Mouse (Mus musculus) heart, adult 2 months (tissue): ENCODE results near the gene Actg1. TPM values are rescaled to one million over a fixed set of nuclear protein-coding genes. Genes with fewer than 3 reads are reported as not detected.
A peak's percentile ranks its signal among the peaks of the same experiment; 100 is the strongest.

ENCODE experiments used
- DNase-seq, 2 experiments: peaks; one replicate each; pipeline ENCODE4 v3.0.0; 2021
- H3K27ac ChIP-seq: fragments of 200-600 bp; 2 replicates; pipeline ENCODE4 v1.8.1; 2022
- H3K27me3 ChIP-seq: fragments of 200-500 bp; 2 replicates; pipeline ENCODE4 v1.6.1; 2012; ENCODE audit warnings: mild to moderate bottlenecking, low read length, inconsistent platforms, mixed read lengths; ENCODE audit not compliant: control insufficient read depth, insufficient read depth
- H3K36me3 ChIP-seq: fragments of 200-500 bp; 2 replicates; pipeline ENCODE4 v1.6.1; 2012; ENCODE audit warnings: low read length, inconsistent platforms; ENCODE audit not compliant: control insufficient read depth, insufficient read depth
- H3K4me1 ChIP-seq: fragments of 200-500 bp; 2 replicates; pipeline ENCODE4 v1.6.1; 2011; ENCODE audit warnings: low read length; ENCODE audit not compliant: control insufficient read depth, insufficient read depth
- H3K4me3 ChIP-seq: fragments of 200-600 bp; 2 replicates; pipeline ENCODE4 v1.8.1; 2022
- H3K79me2 ChIP-seq: fragments of 200-500 bp; replicated peaks from 2 replicates; pipeline ENCODE4 v1.6.1; 2012; ENCODE audit warnings: mild to moderate bottlenecking, inconsistent platforms, low read length, moderate library complexity, mixed read lengths; ENCODE audit not compliant: control insufficient read depth, insufficient read depth
- H3K9ac ChIP-seq: fragments of 200-500 bp; 2 replicates; pipeline ENCODE4 v1.6.1; 2012; ENCODE audit warnings: low read depth, mild to moderate bottlenecking, control low read depth, inconsistent platforms, low read length, mixed read lengths
- CTCF ChIP-seq: fragments of 200-600 bp; IDR thresholded peaks from 2 replicates; pipeline ENCODE4 v1.8.1; 2022; ENCODE audit warnings: antibody characterized with exemption, mild to moderate bottlenecking, moderate library complexity
- EP300 ChIP-seq: fragments of 200-500 bp; IDR thresholded peaks from 2 replicates; pipeline ENCODE4 v1.6.1; 2011; ENCODE audit warnings: low read depth, low read length, control low read depth; ENCODE audit not compliant: insufficient read depth
- POLR2A ChIP-seq: fragments of 200-500 bp; IDR thresholded peaks from 2 replicates; pipeline ENCODE4 v1.6.1; 2011; ENCODE audit warnings: mild to moderate bottlenecking, low read depth, low read length, control low read depth; ENCODE audit not compliant: insufficient read depth
- WGBS: fragments of 180-500 bp; shearing (Covaris S2); methylation state at CpG from one replicate; pipeline ENCODE4 v1.1.7; 2018; 5-methylcytosine and 5-hydroxymethylcytosine counted together
- intact Hi-C: fragments of 180-260 bp; cut with DNase I; formaldehyde crosslinking; loops from one replicate; pipeline ENCODE4 v1.15.1; 2025
- polyA plus RNA-seq: library from polyadenylated mRNA; depleted of rRNA; stranded (reverse); fragments of >200 nt; gene quantifications from 2 replicates; pipeline ENCODE4 v1.2.3, GENCODE M21; 2012
- total RNA-seq, 2 experiments: library from RNA; stranded (reverse); gene quantifications; 2 replicates each; pipeline ENCODE4 v1.2.3; 2021

Gene Actg1
- total and polyA plus RNA-seq, 3 experiments: 222 to 510 (median 321) TPM

DNA sequence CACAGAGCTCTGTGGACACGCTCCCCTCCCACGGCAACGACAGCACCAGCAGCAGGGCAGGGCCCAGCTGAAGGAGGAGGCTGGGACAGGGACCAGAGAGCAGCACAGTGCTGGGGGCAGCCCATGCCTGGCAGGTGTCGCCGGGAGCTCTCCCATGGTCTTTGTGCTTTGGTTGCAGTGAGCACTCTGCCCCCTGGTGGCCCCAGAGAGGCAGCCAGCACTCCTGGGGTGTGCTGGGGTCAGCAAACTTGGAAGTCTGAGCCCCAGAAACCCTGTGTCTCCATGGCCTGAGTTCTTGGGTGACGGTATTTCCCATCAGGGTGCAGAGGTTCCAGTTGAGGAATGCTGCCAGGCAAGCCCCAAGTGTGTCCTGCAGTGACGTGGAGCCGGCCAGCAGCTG, 21.3 kb upstream of the Actg1 start:
- 45% methylated on average over 8 of the region's 8 CpGs for WGBS

DNA sequence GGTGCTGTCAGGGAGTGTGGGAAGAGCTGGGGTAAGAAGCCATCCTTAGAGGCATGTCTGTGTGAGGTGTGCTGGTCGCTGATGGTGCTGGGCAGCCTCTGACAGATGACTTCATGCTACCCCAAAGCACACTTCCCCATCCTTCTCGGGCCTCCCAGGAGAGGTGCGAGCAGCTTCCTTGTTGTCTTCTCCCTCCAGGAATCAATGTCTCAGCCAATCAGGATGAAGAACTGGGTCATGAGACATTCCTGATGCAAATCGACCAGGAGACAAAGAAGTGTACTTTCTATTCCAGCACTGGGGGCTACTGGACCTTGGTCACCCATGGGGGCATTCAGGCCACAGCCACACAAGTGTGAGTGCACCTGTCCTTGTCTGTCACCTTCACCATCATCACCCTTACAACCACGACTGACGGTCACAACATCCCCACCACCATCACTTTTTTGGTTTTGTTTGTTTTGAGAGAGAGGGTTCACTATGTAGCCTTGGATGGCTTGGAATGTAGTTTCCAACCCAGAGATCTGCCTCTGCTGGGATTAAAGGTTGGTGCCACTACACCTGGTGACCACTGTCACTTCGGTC, 18.2 kb upstream of the Actg1 start:
- H3K79me2 ChIP-seq: no peaks in the 10 kb centered on the region
- no peak overlapping the region for H3K9ac ChIP-seq
- intact Hi-C loops: no loop called here
- DNase-seq: no peak
- TF ChIP-seq EP300 (no peak), CTCF (no peak), POLR2A (no peak)
- H3K27ac ChIP-seq: no peak overlapping the region
- H3K4me1 ChIP-seq: no peaks in the 10 kb centered on the region
- H3K36me3 ChIP-seq: no peaks in the 10 kb centered on the region
- no peak overlapping the region for H3K4me3 ChIP-seq
- no peaks in the 10 kb centered on the region for H3K27me3 ChIP-seq
- 42% methylated on average over 7 of the region's 7 CpGs for WGBS

More for the DNA sequence above, 21.3 kb upstream of the Actg1 start:
- DNase-seq: peak; percentile 75 to 79
- H3K4me1 ChIP-seq: peaks cover 3% of the 10 kb centered on the region; the same call in 1 of the 2 replicates
- H3K79me2 ChIP-seq: no peaks in the 10 kb centered on the region
- intact Hi-C loops: loop anchor here (2.0 kb wide), 1 partner anchor 15 kb away; no protein-coding TSS in a partner anchor
- H3K27me3 ChIP-seq: no peaks in the 10 kb centered on the region
- no peak overlapping the region for H3K9ac ChIP-seq
- TF ChIP-seq EP300: no peak
- TF ChIP-seq CTCF: peak; percentile 91
- TF ChIP-seq POLR2A: no peak
- H3K4me3 ChIP-seq: no peak overlapping the region
- no peaks in the 10 kb centered on the region for H3K36me3 ChIP-seq
- H3K27ac ChIP-seq: no peak overlapping the region

DNA sequence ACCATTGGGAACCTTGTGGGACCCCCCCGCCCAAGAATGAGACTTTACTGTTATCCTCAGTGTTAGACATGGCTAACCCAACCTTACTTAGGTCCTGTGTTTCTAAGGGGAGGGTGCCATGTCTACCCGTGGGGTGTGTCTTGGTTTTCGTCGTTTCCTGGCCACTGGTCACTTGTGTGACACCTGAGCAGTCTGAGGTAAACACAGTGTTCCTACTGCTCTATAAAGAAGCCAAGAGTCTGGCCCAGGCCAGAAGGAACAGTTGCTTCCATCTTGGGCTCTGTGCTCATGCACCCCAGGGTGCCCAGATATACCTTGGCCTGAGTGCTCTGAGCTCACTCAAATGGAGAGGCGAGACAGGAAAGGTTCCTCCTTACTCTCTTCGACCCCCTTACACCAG, 14.5 kb upstream of the Actg1 start:
- Histone ChIP-seq H3K27me3 (no peaks in the 10 kb centered on the region), H3K4me1 (peaks cover 4% of the 10 kb centered on the region), H3K4me3 (no peak overlapping the region), H3K36me3 (no peaks in the 10 kb centered on the region), H3K27ac (no peak overlapping the region), H3K9ac (no peak overlapping the region), H3K79me2 (no peaks in the 10 kb centered on the region)
- intact Hi-C loops: no loop called here
- TF ChIP-seq POLR2A (no peak), CTCF (no peak), EP300 (no peak)
- no peak for DNase-seq
- WGBS: 82% methylated on average over 6 of the region's 6 CpGs

DNA sequence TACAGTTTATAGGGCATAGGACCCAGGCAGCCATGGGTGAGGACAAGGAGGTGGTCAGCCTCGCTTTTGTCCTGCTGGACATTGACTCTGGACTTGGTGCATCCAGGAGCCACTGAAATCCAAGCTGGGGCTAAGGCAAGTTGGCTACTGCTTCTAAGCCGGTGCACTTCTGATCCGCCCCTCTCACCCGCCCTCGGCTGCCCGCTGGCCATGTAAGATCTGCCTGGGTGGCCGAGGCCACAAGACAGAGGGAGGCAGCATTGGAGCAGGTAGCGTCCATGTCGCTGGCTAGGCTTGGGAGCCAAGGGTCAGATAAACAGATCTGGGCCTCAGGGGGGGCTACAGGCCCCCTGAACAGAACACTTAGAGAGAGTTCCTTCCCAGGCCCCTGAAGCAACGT, 13.0 kb upstream of the Actg1 start, which contains the start of gene Fscn2:
Gene Fscn2, plus strand, starts transcription at position 240 of the 400 bp plus-strand sequence.
- Histone ChIP-seq H3K4me3 (no peak within 1 kb of the TSS), H3K9ac (no peak within 1 kb of the TSS), H3K4me1 (peaks cover 4% of the 10 kb centered on the region), H3K27ac (no peak within 1 kb of the TSS), H3K27me3 (no peaks in the 10 kb centered on the region), H3K79me2 (no peaks in the 10 kb centered on the region), H3K36me3 (no peaks in the 10 kb centered on the region)
- TF ChIP-seq EP300 (no peak), POLR2A (no peak), CTCF (no peak)
- 94% methylated on average over 10 of the region's 10 CpGs for WGBS
- intact Hi-C loops: no loop called here
- DNase-seq: no peak

DNA sequence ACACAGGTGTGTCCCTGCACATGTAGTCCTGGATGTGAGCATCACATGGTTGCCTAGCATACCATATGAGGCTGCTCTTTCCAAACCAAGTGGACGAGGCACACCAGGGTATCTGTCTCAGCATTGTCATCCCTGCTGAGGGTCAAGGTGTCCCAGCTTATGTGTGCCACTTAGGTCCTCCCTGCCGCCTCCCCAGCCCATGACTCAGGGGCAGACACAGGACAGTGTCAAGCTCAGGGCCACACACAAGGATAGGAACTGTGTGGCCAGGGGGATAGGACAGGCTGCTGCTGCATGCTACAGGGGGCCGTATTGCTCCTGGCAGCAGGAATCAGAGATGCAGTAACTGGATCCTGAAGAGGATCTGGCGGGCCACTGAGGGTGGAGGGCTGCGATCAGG, 12.4 kb upstream of the Actg1 start:
- Histone ChIP-seq H3K4me3 (no peak overlapping the region), H3K9ac (no peak overlapping the region), H3K79me2 (no peaks in the 10 kb centered on the region), H3K27ac (no peak overlapping the region), H3K27me3 (no peaks in the 10 kb centered on the region), H3K36me3 (no peaks in the 10 kb centered on the region), H3K4me1 (peaks cover 4% of the 10 kb centered on the region)
- 93% methylated on average over 5 of the region's 5 CpGs for WGBS
- DNase-seq: no peak
- intact Hi-C loops: no loop called here
- no peak for TF ChIP-seq POLR2A

DNA sequence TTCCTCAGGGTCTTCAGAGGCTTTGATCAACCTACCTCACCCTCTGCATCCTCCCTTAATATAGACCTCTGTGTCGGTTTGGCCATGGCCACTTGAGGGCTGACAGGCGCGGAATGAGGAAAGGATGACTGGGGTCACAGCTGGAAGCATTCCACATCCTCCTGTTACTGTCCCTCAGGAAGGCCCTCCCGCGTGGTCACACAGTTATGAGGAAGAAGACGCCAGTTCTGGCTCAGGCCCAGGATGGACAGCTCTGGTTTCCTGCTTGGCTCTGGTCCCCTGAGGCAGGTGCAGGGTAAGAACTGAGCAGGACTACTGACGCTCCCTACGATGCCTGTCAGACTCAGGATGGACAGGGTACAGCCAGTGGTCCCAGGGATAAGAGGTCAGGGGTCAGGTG, 11.7 kb upstream of the Actg1 start:
- 11% methylated on average over 8 of the region's 8 CpGs for WGBS
- intact Hi-C loops: no loop called here
- no peak overlapping the region; the same call in 1 of the 2 replicates for H3K27ac ChIP-seq

More for the DNA sequence above, 11.7 kb upstream of the Actg1 start:
- no peak for TF ChIP-seq EP300
- no peak for TF ChIP-seq CTCF
- no peak for TF ChIP-seq POLR2A
- peaks cover 4% of the 10 kb centered on the region for H3K4me1 ChIP-seq
- H3K9ac ChIP-seq: no peak overlapping the region
- no peaks in the 10 kb centered on the region for H3K27me3 ChIP-seq
- H3K36me3 ChIP-seq: no peaks in the 10 kb centered on the region
- H3K4me3 ChIP-seq: no peak overlapping the region
- DNase-seq: peak; percentile 58 to 70
- no peaks in the 10 kb centered on the region for H3K79me2 ChIP-seq
